Mouse (Mus musculus): ENCODE measurements around the gene Col8a1.

GRCm38 (mm10) chr16:57672251-57672650, 82.3 kb downstream of the Col8a1 start:
- no peak for TF ChIP-seq POLR2A (IDR thresholded peaks at IDR 0.05; ENCODE audit: borderline replicate concordance, insufficient read depth, low read length)
- TF ChIP-seq CTCF (IDR thresholded peaks at IDR 0.05; ENCODE audit: borderline replicate concordance, insufficient read depth, low read depth, low read length), result no peak
